Mouse (Mus musculus) CH12.LX (cell line): ENCODE results near the gene Tmbim4. TPM values are rescaled to one million over a fixed set of nuclear protein-coding genes. Genes with fewer than 3 reads are reported as not detected.

Experiments
- DNase-seq: peaks from one replicate; pipeline ENCODE4 v3.0.0-alpha.2; 2013; ENCODE audit errors: extremely low read depth
- H3K27ac ChIP-seq: 2 replicates; pipeline ENCODE4 v1.5.1; 2012; ENCODE audit warnings: low read depth, mild to moderate bottlenecking, control low read depth, moderate library complexity; ENCODE audit not compliant: insufficient read depth
- H3K27me3 ChIP-seq: replicated peaks from 2 replicates; pipeline ENCODE3; 2012; ENCODE audit warnings: inconsistent platforms
- H3K36me3 ChIP-seq, 2 experiments: replicated peaks in 1 of 2; 2 replicates each; pipeline versions ENCODE3 to v1.6.1; 2012; ENCODE audit warnings: inconsistent platforms in 1 of 2, low read length in 1 of 2, mild to moderate bottlenecking in 1 of 2, mixed read lengths in 1 of 2, moderate library complexity in 1 of 2; ENCODE audit not compliant: control insufficient read depth in 1 of 2, insufficient read depth in 1 of 2
- H3K4me1 ChIP-seq, 2 experiments: 2 replicates each; pipeline ENCODE4 v1.6.1; 2012; ENCODE audit warnings: inconsistent platforms in 1 of 2, moderate library complexity in 1 of 2; ENCODE audit not compliant: insufficient read depth in 2 of 2, control insufficient read depth in 1 of 2
- H3K4me2 ChIP-seq: 2 replicates; pipeline ENCODE4 v1.6.1; 2012; ENCODE audit warnings: low read depth, mild to moderate bottlenecking, control low read depth; ENCODE audit not compliant: poor library complexity, insufficient read depth, severe bottlenecking
- H3K4me3 ChIP-seq, 3 experiments: fragments of 150-350 bp in 1 of 3; sonication (generic) in 1 of 3; replicated peaks in 1 of 3; 2 replicates each; pipeline versions ENCODE3 to v1.5.1; 2011 to 2012; ENCODE audit warnings: low read depth in 2 of 3, low read length in 2 of 3, mild to moderate bottlenecking in 2 of 3, moderate library complexity in 2 of 3, control low read depth in 1 of 3, improper control_type of control experiment in 1 of 3, inconsistent platforms in 1 of 3, mixed read lengths in 1 of 3; ENCODE audit not compliant: poor library complexity in 1 of 3
- H3K79me2 ChIP-seq: replicated peaks from 2 replicates; pipeline ENCODE4 v1.6.1; 2012; ENCODE audit warnings: mild to moderate bottlenecking, moderate library complexity; ENCODE audit not compliant: control insufficient read depth, poor library complexity, insufficient read depth, severe bottlenecking; ENCODE audit errors: extremely low read depth
- H3K9ac ChIP-seq: 2 replicates; pipeline ENCODE4 v1.6.1; 2012; ENCODE audit warnings: low read depth, mild to moderate bottlenecking, control low read depth, moderate library complexity; ENCODE audit not compliant: insufficient read depth
- H3K9me3 ChIP-seq: replicated peaks from 2 replicates; pipeline ENCODE3; 2012; ENCODE audit warnings: low read length, inconsistent platforms, mixed read lengths
- BHLHE40 ChIP-seq: IDR thresholded peaks from 2 replicates; pipeline ENCODE4 v1.6.1; 2011; ENCODE audit warnings: mild to moderate bottlenecking, low read depth, low read length, improper control_type of control experiment
- CHD2 ChIP-seq: IDR thresholded peaks from 2 replicates; pipeline ENCODE4 v1.6.1; 2011; ENCODE audit warnings: low read length, improper control_type of control experiment
- CTCF ChIP-seq, 2 experiments: IDR thresholded peaks in 1 of 2; conservative IDR thresholded peaks in 1 of 2; 2 replicates each; pipeline ENCODE4 v1.5.1; 2011 to 2012; ENCODE audit warnings: low read depth in 2 of 2, low read length in 2 of 2, improper control_type of control experiment in 1 of 2, inconsistent platforms in 1 of 2, mild to moderate bottlenecking in 1 of 2, moderate library complexity in 1 of 2
- E2F4 ChIP-seq: IDR thresholded peaks from 2 replicates; pipeline ENCODE4 v1.6.1; 2011; ENCODE audit warnings: low read depth, low read length, improper control_type of control experiment; ENCODE audit not compliant: insufficient replicate concordance
- ELF1 ChIP-seq: IDR thresholded peaks from 2 replicates; pipeline ENCODE4 v1.6.1; 2014; ENCODE audit warnings: low read depth, mild to moderate bottlenecking, inconsistent platforms, low read length, improper control_type of control experiment
- ETS1 ChIP-seq: conservative IDR thresholded peaks from 2 replicates; pipeline ENCODE4 v1.6.1; 2012; ENCODE audit warnings: low read depth, mild to moderate bottlenecking, inconsistent platforms, low read length, improper control_type of control experiment, moderate library complexity
- HCFC1 ChIP-seq: IDR thresholded peaks from 2 replicates; pipeline ENCODE4 v1.6.1; 2012; ENCODE audit warnings: low read depth, mild to moderate bottlenecking, inconsistent platforms, low read length, improper control_type of control experiment
- IRF4 ChIP-seq: IDR thresholded peaks from 2 replicates; pipeline ENCODE4 v1.6.1; 2014; ENCODE audit warnings: low read depth, mild to moderate bottlenecking, inconsistent platforms, low read length, improper control_type of control experiment
- JUND ChIP-seq: conservative IDR thresholded peaks from 2 replicates; pipeline ENCODE4 v1.6.1; 2011; ENCODE audit warnings: low read depth, low read length, improper control_type of control experiment
- KAT2A ChIP-seq: IDR thresholded peaks from 2 replicates; pipeline ENCODE4 v1.6.1; 2012; ENCODE audit warnings: low read length, improper control_type of control experiment, inconsistent platforms; ENCODE audit not compliant: insufficient replicate concordance
- MAX ChIP-seq: IDR thresholded peaks from 2 replicates; pipeline ENCODE4 v1.6.1; 2011; ENCODE audit warnings: low read length, improper control_type of control experiment
- MAZ ChIP-seq: IDR thresholded peaks from 2 replicates; pipeline ENCODE4 v1.6.1; 2012; ENCODE audit warnings: low read depth, mild to moderate bottlenecking, inconsistent platforms, low read length, improper control_type of control experiment, moderate library complexity
- MXI1 ChIP-seq: IDR thresholded peaks from 2 replicates; pipeline ENCODE4 v1.6.1; 2011; ENCODE audit warnings: mild to moderate bottlenecking, low read depth, low read length, improper control_type of control experiment
- MYC ChIP-seq: IDR thresholded peaks from 2 replicates; pipeline ENCODE4 v1.6.1; 2011; ENCODE audit warnings: low read depth, mild to moderate bottlenecking, improper control_type of control experiment, low read length
- NELFE ChIP-seq: IDR thresholded peaks from 2 replicates; pipeline ENCODE4 v1.6.1; 2011; ENCODE audit warnings: low read depth, low read length, improper control_type of control experiment
- POLR2A ChIP-seq: IDR thresholded peaks from 2 replicates; pipeline ENCODE4 v1.6.1; 2011; ENCODE audit warnings: low read depth, mild to moderate bottlenecking, improper control_type of control experiment, low read length
- RAD21 ChIP-seq: IDR thresholded peaks from 2 replicates; pipeline ENCODE4 v1.6.1; 2011; ENCODE audit warnings: low read depth, mild to moderate bottlenecking, low read length, improper control_type of control experiment, moderate library complexity
- RCOR1 ChIP-seq: conservative IDR thresholded peaks from 2 replicates; pipeline ENCODE4 v1.6.1; 2012; ENCODE audit warnings: low read depth, mild to moderate bottlenecking, inconsistent platforms, low read length, improper control_type of control experiment
- SMC3 ChIP-seq: IDR thresholded peaks from 2 replicates; pipeline ENCODE4 v1.6.1; 2011; ENCODE audit warnings: low read depth, low read length, improper control_type of control experiment
- TCF12 ChIP-seq: IDR thresholded peaks from 2 replicates; pipeline ENCODE4 v1.6.1; 2014; ENCODE audit warnings: low read depth, mild to moderate bottlenecking, inconsistent platforms, low read length, improper control_type of control experiment
- USF1 ChIP-seq: IDR thresholded peaks from 2 replicates; pipeline ENCODE4 v1.6.1; 2014; ENCODE audit warnings: low read depth, mild to moderate bottlenecking, inconsistent platforms, low read length, improper control_type of control experiment
- USF2 ChIP-seq: conservative IDR thresholded peaks from 2 replicates; pipeline ENCODE4 v1.6.1; 2011; ENCODE audit warnings: low read depth, low read length, improper control_type of control experiment
- dilution Hi-C: fragments of 300-500 bp; cut with MboI; formaldehyde crosslinking; loops from 2 replicates; pipeline ENCODE4 v1.14.3; 2020; ENCODE audit warnings: low sequenced_read_pairs; ENCODE audit not compliant: extremely low pct_unique_long_range_greater_than_20kb, extremely low pct_ligation_motif_present
- in situ Hi-C: fragments of 300-500 bp; cut with MboI; formaldehyde crosslinking; loops from 3 replicates; pipeline ENCODE4 v1.14.3; 2019; ENCODE audit warnings: low sequenced_read_pairs, low pct_ligation_motif_present, low pct_unique_long_range_greater_than_20kb, mixed read lengths
- polyA plus RNA-seq: library from polyadenylated mRNA; unstranded; fragments of >175 nt; gene quantifications from 2 replicates; pipeline ENCODE4 v1.2.1, GENCODE M21; 2012; ENCODE audit warnings: low read depth; ENCODE audit not compliant: insufficient read length
- total RNA-seq, 2 experiments: library from RNA; depleted of rRNA; stranded (reverse); fragments of 300-350 nt in 1 of 2; fragments of >200 nt in 1 of 2; gene quantifications; 2 replicates each; pipeline ENCODE4 v1.2.3; 2012 to 2014

Gene Tmbim4
- total and polyA plus RNA-seq, 3 experiments = 97.8 to 113 (median 112) TPM

- TF ChIP-seq ETS1 (peak; percentile 66), TCF12 (peak; percentile 61), RCOR1 (no peak), SMC3 (no peak), E2F4 (no peak), NELFE (no peak), MYC (no peak), CTCF (conservative IDR thresholded peaks at IDR 0.05 in 1 of 2, IDR thresholded peaks at IDR 0.05 in 1 of 2; ENCODE audit: low read depth in 2 of 2, low read length in 2 of 2) (no peak), MAX (peak; percentile 57), USF1 (peak; percentile 78), ELF1 (no peak), POLR2A (no peak)
Measured at GRCm38 (mm10) chr10:120151672-120152071, 49.7 kb upstream of the Tmbim4 start (continued).

- Histone ChIP-seq H3K9me3 (no peaks in the 10 kb centered on the region), H3K27me3 (no peaks in the 10 kb centered on the region), H3K27ac (no peak overlapping the region), H3K4me3 (no peak overlapping the region), H3K4me2 (no peak overlapping the region), H3K36me3 (no peaks in the 10 kb centered on the region), H3K9ac (no peak overlapping the region), H3K4me1 (peaks cover 4 to 13% of the 10 kb centered on the region in 2 experiments), H3K79me2 (no peaks in the 10 kb centered on the region)
- DNase-seq = no peak
- in situ Hi-C loops = no loop called here
- TF ChIP-seq MXI1 = no peak
- TF ChIP-seq USF1 = peak; percentile 63
- TF ChIP-seq USF2 = peak; percentile 77
- no peak for TF ChIP-seq CHD2
- no peak for TF ChIP-seq RAD21
- dilution Hi-C loops = no loop called here
Measured at GRCm38 (mm10) chr10:120153911-120154310, 47.5 kb upstream of the Tmbim4 start.

GRCm38 (mm10) chr10:120160533-120160932 is 40.9 kb upstream of the Tmbim4 start:
- Histone ChIP-seq H3K9me3 (no peaks in the 10 kb centered on the region), H3K9ac (no peak overlapping the region), H3K4me3 (peak overlapping the region in 1 of 3 experiments; percentile 40), H3K79me2 (no peaks in the 10 kb centered on the region), H3K4me1 (peaks cover 2 to 34% of the 10 kb centered on the region in 2 experiments), H3K27me3 (no peaks in the 10 kb centered on the region), H3K27ac (no peak overlapping the region), H3K4me2 (no peak overlapping the region), H3K36me3 (peaks cover 2 to 4% of the 10 kb centered on the region in 2 experiments)
- dilution Hi-C loops (no loop called here), in situ Hi-C loops (no loop called here)
- peak; percentile 35 for DNase-seq
- TF ChIP-seq JUND (no peak), HCFC1 (no peak), ELF1 (peak; percentile 79), ETS1 (no peak), MXI1 (0 out of 2 replicates have a peak, but pooled peaks have one; percentile 31), TCF12 (no peak), KAT2A (no peak), MAZ (no peak), CHD2 (no peak), MYC (0 out of 2 replicates have a peak, but pooled peaks have one; percentile 27), IRF4 (no peak), BHLHE40 (no peak), POLR2A (peak; percentile 55; the same call in 1 of the 2 replicates)
